Mouse (Mus musculus) MEL-GATA-1-ER (cell line): ENCODE data around the gene Adarb2.

Experiments used
- DNase-seq: peaks from one replicate; pipeline ENCODE4 v3.0.0-alpha.2; 2012; ENCODE audit warnings: low read depth; ENCODE audit errors: extremely low read depth

Adarb2 gene

DNA sequence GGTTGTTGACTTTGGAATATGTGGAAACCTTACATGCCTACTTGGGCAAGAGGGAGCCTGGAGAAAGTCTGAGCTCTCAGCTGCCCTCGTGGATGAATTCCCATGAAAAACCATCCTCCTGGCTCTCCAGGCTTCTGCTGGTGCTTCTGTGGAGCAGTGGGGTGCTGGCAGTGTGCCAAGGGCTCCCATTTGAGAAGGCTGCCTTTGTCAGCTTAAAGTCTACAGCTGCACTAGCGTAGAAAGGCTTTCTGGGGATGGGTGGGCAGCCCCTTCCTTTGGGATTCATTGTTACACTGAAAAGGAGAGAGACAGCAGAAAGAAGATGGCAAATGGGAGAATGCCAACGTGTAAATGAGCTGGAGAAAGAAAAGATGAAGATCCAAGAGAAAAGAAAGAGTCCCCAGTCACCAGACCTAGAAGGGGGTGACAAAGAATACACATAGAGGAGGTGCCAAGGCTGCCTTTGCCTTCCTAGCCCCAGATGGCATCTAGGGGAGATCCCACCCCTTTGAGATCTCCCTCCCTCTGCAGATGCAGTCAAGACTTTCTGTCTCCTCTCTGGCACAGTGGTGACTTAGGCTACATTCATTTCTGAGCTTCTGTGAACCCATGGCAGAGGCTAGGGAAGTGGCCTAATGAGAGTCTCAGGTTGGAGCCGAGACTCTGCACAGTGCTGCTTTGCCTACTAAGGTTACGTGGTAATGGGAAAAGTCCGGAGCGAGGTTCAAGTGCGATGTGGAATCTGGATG is 381.8 kb downstream of the Adarb2 start:
- no peak for DNase-seq

DNA sequence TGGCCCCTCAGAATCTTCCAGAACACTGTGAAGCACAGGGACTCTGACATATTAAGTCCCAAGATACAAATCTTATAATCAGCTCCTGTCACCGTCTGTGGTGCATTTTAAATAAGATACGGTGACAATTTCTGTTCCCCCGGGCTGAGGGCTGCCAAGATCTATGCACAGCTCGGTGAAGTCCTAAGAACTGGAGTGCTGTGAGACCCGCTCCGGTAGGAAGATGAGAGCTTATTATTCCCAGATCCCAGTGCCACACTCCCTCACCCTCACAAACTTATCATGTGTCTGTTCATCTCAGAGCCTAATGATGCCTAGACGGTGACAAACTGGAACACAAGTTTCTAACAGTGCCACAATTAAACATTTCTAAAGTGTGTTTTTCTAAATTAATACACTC is 384.8 kb downstream of the Adarb2 start:
- no peak for DNase-seq

DNA sequence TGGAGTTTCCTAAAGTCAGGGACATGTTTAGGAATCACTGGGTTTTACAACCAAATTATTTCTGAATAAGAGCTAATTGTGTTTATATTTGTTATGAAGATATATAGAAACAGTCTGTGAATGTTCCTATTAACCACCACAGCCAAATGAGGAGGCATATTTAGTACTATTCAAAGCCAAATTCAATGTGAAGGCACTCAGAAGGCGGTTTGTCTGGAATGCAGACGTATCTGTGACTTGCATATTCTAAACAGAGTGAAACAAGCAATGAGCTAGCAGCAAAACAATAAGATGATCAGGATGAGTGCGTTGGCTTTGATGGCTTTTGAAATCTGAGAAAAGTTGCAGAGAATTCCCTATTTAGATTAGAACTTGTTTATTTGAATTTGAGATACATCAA is 387.8 kb downstream of the Adarb2 start:
- DNase-seq: no peak

DNA sequence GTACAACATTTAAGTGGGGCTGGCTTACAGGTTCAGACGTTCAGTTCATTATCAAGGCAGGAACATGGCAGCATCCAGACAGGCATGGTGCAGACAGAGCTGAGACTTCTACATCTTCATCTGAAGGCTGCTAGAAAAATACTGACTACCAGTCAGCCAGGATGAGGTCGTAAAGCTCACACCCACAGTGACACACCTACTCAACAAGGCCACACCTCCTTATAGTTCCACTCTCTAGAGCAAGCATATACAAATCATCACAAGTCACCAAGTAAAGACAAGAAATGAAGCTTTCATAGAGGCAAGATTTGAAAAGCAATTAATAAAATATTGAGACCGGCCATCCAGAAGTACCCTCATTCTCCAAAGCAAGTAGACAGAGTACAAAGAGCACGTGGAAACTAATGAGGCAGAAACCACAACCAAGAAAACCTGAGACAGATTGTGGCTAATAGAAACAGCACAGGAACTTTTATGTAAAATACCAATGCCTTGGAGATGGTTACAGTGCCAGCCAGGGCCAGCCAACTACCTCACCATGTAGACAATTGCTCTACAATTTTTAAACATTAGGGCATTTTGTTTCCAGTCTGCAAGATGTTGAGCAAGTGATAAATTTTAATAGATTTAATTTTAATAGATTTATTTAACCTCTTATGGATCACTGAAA is 394.4 kb downstream of the Adarb2 start:
- no peak for DNase-seq

DNA sequence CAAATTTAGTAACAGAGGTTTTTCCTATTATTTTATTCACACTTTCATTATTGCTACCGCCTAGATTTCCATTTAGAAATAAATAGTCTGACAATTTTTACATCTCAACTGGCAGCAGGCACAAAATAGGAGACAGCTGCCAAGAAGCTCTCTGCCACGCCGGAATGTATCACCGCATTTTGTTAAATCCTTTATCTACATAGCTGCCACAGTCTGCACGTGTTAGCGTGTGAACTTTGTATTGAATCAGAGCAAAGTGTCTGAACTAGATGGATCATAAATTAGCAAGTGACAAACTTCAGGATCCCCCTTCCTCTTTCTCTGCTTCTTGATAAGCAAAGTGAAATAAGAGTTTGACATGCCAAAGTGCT is 395.0 kb downstream of the Adarb2 start:
- no peak for DNase-seq

DNA sequence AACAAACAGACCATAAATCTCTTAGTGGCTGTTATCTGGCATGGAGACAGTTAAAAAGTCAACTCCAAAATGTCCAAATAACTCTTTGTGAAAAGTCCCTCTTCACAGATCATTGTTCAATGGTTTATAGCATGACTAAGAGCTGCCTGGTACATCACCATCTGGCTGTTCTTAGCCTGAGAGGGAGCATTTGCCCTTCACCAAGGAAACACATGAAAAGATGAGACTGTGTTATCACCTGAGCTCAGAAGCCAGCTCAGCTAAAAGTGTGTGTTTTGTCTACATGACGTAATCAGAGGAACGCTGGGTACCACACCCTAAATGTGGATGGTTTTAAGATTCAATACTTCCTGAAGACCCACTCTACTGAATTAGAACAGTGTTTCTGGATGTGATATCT is 403.0 kb downstream of the Adarb2 start:
- DNase-seq: peak; percentile 24

DNA sequence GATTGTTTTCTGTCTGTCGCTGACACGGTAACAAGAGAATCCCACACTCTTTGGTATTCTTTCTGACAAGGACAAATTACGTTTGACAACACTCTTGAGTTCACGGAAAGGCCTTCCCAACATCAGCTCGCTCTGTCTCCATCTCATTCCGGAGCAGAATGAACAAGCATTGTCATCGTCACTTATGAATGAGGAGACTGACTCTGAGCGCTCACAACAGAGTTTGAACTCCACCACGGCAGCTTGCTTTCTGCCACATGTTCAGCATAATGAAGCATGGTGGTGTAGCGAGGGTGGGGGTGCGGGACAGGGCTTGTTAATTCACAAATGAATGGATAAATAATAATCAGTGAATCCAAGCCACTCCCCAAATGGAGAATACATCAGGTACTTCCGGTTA is 405.4 kb downstream of the Adarb2 start:
- DNase-seq: peak; percentile 33

DNA sequence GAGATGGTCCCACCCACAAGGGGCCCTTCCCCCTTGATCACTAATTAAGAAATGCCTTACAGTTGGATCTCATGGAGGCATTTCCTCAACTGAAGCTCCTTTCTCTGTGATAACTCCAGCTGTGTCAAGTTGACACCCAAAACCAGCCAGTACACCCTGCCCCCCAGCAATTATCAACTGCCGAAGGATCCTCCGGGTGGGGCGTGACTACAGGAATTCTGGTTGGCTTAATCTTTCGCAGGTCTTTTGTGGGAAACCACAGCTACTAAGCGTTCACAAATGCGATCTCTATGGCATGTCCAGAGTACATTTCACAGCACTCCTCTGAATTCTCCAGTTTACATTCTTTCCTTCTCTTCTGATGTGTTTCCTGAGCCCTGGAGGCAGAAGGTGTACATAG is 406.3 kb downstream of the Adarb2 start:
- DNase-seq: peak; percentile 86

DNA sequence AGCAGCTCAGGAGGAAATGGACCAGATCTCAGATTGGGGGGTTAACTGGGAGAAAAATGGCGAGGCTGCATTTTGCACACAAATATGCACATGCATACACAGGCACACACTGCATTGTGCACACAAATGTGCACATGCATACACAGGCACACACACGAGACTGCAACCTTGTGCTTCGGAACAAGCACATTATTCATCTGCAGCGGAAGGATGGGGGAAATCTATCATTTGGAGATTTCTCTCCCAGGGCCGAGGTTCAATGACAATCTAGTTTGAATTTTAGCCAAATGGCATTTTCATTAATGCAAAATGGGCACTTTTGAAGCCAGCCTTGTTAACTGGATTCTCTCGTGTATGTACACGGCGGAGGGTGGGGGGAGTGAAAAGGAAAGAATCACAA is 408.3 kb downstream of the Adarb2 start:
- DNase-seq: no peak

DNA sequence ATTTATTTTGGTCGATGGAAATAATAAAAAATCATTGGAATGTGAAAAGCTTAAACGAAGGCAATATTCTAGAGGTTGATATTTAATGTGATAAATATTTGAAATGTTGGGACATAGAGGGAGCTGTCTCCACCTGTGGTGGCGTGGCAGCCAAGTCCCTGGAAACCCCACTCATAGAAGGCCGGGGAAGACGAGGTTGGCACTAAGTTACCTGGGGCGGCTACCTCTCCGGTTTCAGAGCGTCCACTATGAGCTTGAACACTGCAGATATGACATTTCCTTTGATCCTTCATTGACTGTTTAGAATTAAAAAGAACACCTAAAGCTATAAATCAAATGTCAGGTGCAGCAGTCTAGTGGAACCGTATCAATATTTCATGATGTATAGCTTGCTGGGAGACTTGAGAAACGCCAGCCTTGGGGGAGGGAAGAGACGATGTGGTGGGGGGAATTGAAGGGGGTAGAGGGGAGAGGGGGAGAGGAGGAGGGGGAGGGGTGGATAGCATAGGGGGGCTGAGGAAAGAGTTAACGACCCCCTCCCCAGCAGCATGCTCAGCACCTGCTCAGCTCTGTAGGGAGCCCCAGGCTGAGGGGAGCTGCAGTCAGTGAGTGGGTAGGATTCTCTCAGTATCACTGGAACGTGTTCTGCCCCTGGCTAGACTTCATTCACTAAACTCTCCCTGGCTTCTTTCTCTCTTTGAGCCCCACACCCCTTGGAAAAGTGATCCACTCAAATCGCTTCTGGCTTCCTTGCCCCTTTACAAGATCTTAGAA is 410.1 kb downstream of the Adarb2 start:
- DNase-seq: no peak

DNA sequence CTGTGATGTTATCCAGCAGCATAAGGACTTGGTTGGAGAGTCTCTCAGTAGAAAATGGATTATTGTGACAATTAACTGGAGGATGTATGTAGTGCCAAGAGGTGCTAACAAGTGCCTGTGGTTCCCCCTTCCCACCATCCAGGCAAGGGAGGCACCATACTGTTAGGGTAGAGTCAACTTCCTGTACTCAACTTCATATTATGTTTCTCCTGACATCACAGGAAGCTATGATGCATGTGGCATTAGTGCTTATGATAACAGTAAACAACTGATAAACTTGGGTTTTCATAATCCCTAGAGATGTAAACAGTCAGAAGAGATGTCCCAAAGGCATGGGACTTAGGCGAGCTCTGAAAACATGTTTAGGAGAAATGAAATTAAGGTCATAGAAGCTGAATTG is 414.0 kb downstream of the Adarb2 start:
- DNase-seq: no peak

DNA sequence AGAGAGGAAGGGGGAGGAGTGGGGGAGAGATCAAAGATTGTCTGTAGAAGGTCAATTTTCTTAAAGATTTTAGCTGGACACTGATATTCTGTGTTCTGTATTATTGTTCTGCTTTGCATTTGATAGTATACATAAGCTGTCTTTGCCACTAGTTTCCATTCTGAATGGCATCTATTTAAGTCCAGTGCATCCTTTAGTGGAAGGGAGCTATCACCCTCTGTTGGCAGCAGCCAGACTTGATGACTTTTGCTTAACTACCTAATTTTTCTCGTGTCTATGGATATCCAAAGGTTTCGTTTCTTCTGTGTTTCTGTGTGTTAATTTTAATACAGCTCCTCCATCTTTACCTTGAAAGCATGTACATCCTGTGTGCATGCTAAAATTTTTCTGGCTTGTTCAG is 419.6 kb downstream of the Adarb2 start:
- DNase-seq: no peak

DNA sequence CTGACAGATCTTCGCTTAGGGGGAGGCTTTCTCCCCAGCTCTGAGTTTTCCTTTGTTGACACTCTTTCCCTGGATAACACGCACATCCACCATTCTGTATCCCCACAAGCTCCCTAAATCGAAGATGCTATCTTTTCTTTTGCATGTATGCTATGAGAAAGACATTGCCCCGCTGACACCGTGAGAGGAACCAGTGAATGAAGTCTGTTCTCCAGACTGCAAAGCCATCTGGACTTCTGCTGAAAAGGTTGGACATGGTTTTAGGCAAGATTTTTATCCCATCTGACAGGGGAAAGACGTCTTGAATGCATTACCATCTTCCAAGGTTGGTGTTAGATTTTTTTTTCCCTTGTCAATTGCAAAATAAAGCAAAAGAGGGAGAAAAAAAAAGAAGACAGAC is 426.9 kb downstream of the Adarb2 start:
- DNase-seq: no peak

DNA sequence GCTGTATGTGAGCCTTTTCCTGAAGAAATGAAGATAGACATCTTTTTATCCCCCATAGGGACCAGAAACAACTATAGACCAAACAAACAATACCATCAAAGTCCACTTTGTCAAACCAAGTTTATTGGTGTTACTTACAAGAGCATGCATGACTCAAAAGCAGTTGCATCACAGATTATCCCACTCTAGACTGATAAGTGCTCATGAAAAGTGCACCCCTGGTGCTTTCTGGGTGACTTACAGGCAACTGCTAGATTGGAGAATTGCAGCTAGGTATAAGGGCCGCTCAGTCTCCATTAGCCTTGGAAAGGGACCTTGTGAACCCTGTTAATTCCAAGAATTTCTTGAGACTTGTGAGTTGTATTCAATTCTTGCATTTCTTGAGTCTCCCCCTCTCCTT is 429.0 kb downstream of the Adarb2 start:
- no peak for DNase-seq

DNA sequence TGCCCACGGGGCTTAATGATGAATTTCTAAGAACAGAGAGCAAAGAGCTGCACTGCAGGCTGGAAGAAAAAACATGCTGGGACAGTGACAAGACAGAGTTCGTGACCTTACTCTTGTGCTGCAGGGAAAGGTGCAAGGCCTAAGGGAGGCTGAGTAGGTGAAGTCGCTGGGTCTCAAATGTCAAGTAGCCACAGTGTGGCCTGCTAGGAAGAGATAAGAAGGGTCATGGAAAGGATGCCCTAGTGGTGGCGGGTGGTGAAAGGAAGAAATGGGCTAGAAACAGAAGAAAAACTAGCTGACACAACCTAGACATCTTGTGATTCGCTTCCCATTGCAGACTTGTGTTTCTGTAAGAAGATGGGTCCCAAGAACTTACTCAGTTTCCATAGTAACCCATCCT is 429.4 kb downstream of the Adarb2 start:
- DNase-seq: no peak

DNA sequence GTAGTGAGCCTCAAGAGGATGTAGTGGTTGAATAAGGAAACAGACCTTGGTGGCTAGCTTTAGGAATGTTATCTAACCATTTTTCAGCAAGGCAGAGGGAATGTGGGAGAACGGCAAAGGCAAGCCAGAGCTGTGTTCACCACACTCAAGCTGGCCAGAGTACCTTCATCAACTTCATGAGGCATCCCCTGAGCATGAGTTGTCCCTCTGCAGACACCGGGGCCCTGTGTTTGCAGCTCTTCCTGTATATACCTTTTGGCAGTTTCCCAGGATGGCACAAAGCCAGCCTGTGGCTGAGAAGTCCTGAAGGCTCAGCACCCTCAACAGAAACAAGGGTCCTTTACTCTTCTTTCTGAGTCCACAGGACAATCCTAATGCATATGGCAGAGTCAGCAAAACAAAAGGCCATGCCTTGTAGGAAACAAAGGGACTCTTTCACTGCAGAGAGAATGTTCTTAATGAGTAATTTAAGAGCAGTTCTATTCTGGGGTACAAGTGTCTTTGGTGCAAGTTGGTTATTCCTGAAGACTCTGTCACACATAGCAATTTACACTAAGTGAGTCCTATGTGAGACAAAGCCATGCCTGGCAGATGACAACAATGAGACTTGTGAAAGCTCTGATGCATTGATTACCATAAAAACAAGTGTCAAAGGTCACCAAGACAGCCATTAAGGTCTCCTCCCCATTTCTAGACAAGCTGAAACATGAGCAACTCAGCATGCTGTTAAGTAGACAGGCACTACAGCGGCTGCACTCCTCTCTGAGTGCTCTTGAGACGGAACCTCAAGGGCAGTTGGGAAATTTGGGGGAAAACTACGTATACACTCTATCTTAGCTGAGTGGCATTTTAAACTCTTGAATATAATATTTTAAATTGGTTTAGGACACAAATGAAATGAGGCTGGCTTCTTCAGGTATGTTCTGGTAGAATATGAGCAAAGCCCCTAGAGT is 431.0 kb downstream of the Adarb2 start:
- no peak for DNase-seq

DNA sequence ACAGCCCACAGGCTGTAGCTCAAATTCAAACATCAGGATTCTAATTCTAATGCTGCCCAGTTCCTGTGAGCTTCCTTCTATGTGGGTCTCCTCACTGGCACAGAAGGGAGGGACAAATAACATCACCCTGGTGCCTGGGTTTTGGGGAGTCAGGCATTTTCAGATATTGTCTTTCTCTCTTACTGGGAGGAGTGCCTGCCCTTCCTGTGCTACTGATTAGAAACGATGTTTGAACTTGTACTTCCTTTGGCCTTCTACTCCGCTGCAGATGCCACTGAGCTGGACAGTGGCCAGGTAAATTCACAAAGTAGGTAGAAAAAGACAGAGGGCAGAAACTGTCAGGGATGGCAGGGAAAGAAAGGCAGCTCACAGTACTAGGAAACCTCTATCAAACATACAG is 439.4 kb downstream of the Adarb2 start:
- no peak for DNase-seq

DNA sequence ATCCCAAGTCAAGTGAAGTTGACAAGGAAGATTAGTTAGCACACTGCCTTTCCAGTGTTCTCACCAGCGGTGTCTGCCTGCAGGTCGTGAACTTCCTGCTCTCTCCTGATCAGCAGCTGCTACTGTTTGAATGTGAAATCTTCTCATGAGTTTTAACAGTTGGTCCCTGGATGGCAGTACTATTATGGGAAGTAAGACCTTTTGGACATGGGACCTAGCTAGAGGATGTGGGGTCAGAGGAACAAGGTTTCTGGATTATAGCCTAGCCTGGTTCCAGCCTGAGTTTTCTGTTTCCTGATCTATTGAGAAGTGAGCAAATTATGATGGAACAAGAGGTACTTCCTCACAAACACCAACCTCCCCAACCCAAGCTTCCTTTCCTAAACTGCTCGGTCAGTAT is 441.3 kb downstream of the Adarb2 start:
- DNase-seq: no peak

DNA sequence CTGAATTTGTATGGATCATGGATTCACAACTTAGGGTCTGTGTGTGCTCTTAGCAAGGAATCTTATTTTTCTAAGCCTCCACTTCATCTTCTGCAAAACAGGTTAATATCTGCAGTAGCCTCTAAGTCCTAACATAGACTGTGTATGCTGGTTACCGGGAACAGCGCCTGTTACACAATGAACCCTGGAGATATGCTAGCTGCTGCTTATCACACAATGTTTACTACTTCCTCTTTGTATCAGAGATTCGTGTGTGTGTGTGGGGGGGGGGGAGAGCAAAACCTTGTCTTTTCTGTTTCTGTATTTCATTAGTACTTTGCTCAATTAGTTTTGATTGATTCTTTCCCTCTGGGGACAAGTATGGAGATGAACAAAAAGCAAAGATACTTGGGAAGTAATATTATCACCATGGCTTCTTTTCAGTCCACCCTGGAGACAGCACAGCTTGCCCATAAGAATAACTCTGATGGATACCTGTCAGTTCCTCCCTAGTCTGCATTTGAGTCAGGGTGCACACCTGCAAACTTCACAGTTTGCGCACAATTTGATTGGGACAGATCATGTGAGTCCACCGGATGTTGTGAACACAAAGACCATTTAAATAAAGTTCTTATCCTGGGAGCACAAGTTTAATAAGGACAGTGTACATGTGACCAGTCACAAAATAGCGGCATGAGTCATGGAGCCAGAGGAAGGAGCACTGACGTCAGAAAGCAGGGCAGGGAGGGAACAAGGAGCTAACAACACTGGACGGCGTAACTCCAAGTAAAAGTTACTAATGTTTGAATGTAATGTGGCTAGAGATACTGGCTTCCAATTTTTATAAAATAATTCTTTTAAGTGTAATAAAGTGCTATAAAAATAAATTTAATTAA is 442.4 kb downstream of the Adarb2 start:
- peak; percentile 90 for DNase-seq

DNA sequence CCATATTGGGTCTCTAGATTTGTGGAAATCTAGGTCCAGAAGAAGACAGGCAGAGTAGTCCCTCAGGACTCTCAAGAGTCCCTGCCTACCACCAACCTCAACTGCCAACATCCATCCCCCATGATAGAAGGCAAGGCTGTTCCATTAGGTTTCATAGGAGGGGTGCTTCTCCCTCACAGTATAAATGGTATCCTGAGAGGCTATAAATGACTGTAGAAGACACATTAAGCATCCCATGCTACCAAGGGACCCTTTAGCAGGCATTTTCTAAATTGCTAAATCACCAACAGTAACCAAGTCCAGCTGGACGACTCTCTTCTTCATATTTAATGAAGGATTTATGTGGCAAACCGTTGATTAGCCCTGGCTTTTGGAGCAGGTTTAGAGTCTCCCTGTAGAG is 446.6 kb downstream of the Adarb2 start:
- no peak for DNase-seq
